Mouse (Mus musculus): ENCODE measurements around the gene Gm49661. TPM values are rescaled to one million over a fixed set of nuclear protein-coding genes. Genes with fewer than 3 reads are reported as not detected.

The Gm49661 gene
- total RNA-seq, 2 experiments from 2014 or later: 3.2 TPM; not detected in 1

- ATAC-seq (ENCODE audit: poor library complexity, severe bottlenecking): no peak
Measured at GRCm38 (mm10) chr8:84967532-84968304, 1.5 kb downstream of the Gm49661 start.

- no peak for ATAC-seq (ENCODE audit: poor library complexity, severe bottlenecking)
Measured at GRCm38 (mm10) chr8:84966603-84967002, 2.6 kb downstream of the Gm49661 start.

GRCm38 (mm10) chr8:84965731-84966291, 3.4 kb downstream of the Gm49661 start:
- peak; percentile 87 for ATAC-seq (ENCODE audit: poor library complexity, severe bottlenecking)

- ATAC-seq (ENCODE audit: poor library complexity, severe bottlenecking): no peak
Measured at GRCm38 (mm10) chr8:84963952-84964351, 5.3 kb downstream of the Gm49661 start.

GRCm38 (mm10) chr8:84959811-84960210, 9.4 kb downstream of the Gm49661 start:
- ATAC-seq (ENCODE audit: poor library complexity, severe bottlenecking): no peak

GRCm38 (mm10) chr8:84956768-84957167, 12.5 kb downstream of the Gm49661 start:
- ATAC-seq (ENCODE audit: poor library complexity, severe bottlenecking): peak; percentile 68

- ATAC-seq (ENCODE audit: poor library complexity, severe bottlenecking): peak; percentile 93
Measured at GRCm38 (mm10) chr8:84952612-84953255, 16.5 kb downstream of the Gm49661 start.

GRCm38 (mm10) chr8:84949753-84950152, 19.5 kb downstream of the Gm49661 start:
- no peak for ATAC-seq (ENCODE audit: poor library complexity, severe bottlenecking)

- 0 out of 2 replicates have a peak, but pooled peaks have one; percentile 47 for ATAC-seq (ENCODE audit: poor library complexity, severe bottlenecking)
Measured at GRCm38 (mm10) chr8:84947241-84947545, 22.0 kb downstream of the Gm49661 start.

- peak; percentile 35; the same call in 1 of the 2 replicates for ATAC-seq (ENCODE audit: poor library complexity, severe bottlenecking)
Measured at GRCm38 (mm10) chr8:84946528-84947240, 22.5 kb downstream of the Gm49661 start, which contains the start of gene Rtbdn. Gene Rtbdn (plus strand): TSS chr8:84946991.

GRCm38 (mm10) chr8:84945633-84946527, 23.4 kb downstream of the Gm49661 start:
- no peak for ATAC-seq (ENCODE audit: poor library complexity, severe bottlenecking)

- no peak for ATAC-seq (ENCODE audit: poor library complexity, severe bottlenecking)
Measured at GRCm38 (mm10) chr8:84945235-84945632, 24.0 kb downstream of the Gm49661 start.

GRCm38 (mm10) chr8:84944478-84945160, 24.6 kb downstream of the Gm49661 start:
- peak; percentile 47 for ATAC-seq (ENCODE audit: poor library complexity, severe bottlenecking)

- ATAC-seq (ENCODE audit: poor library complexity, severe bottlenecking): no peak
Measured at GRCm38 (mm10) chr8:84943699-84944098, 25.5 kb downstream of the Gm49661 start.

- no peak for ATAC-seq (ENCODE audit: poor library complexity, severe bottlenecking)
Measured at GRCm38 (mm10) chr8:84937620-84938485, 31.4 kb downstream of the Gm49661 start.

GRCm38 (mm10) chr8:84936962-84937546, 32.2 kb downstream of the Gm49661 start, which contains the start of gene Mast1:
Gene Mast1 (minus strand): TSS chr8:84937359.
- ATAC-seq (ENCODE audit: poor library complexity, severe bottlenecking): peak; percentile 89

- no peak for ATAC-seq (ENCODE audit: poor library complexity, severe bottlenecking)
Measured at GRCm38 (mm10) chr8:84936041-84936961, 32.9 kb downstream of the Gm49661 start.

Data from megakaryocyte, adult 5-6 weeks (primary cell).